Mouse (Mus musculus): ENCODE measurements at regions not wholly inside any gene's neighbourhood (a gene's known extent, or its start where the extent isn't known, plus 50 kb on each side); places are given as distances from the start of the nearest gene placed in this dataset.

DNA sequence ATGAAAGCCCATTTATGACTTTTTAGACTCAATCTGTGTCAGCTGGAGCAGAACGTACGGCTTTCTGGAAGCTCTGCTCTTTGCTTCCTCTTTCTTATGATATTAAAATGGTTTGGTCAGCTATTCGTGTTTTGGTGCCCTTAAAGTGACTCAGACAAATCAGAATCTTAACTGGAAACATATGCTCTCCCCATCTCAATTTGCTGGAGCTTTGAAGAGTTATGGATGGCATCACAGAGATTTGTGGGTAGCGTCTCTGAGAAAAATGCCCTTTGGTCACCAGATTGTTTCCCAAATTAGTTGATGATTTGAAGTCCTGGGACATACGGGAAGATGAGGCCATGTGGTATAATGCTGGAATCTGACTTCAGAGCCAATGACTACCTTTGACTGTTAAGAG is 394.0 kb downstream of the Ttll7 start:
- WGBS: 78% methylated on average over 5 of the region's 5 CpGs
- no peak for TF ChIP-seq EP300 (IDR thresholded peaks at IDR 0.05)
- TF ChIP-seq CTCF (IDR thresholded peaks at IDR 0.05): no peak

GRCm38 (mm10) chr3:147249466-147249865 is 397.3 kb downstream of the Ttll7 start:
- H3K4me1 ChIP-seq (ENCODE audit: insufficient read depth, low read depth, low read length): no peaks in the 10 kb centered on the region
- H3K9ac ChIP-seq (replicated peaks; ENCODE audit: low read depth): no peak overlapping the region
- no peaks in the 10 kb centered on the region for H3K27me3 ChIP-seq (replicated peaks; ENCODE audit: insufficient read depth, low read length)
- no peak for ATAC-seq
- 78% methylated on average over 1 of the region's 1 CpGs for WGBS
- no peak for DNase-seq (ENCODE audit: low spot score)
- no peaks in the 10 kb centered on the region for H3K36me3 ChIP-seq (ENCODE audit: insufficient read depth, low read length)
- no peak overlapping the region for H3K4me2 ChIP-seq (replicated peaks; ENCODE audit: low read depth, low read length)
- H3K4me3 ChIP-seq (ENCODE audit: low read depth, low read length): no peak overlapping the region
- no peak for TF ChIP-seq CTCF (IDR thresholded peaks at IDR 0.05)
- no peak for TF ChIP-seq EP300 (IDR thresholded peaks at IDR 0.05)
- H3K27ac ChIP-seq (ENCODE audit: low read length): no peak overlapping the region
- H3K9me3 ChIP-seq (ENCODE audit: low read length): no peaks in the 10 kb centered on the region

More for the DNA sequence above, 394.0 kb downstream of the Ttll7 start:
- DNase-seq (ENCODE audit: low spot score) (no peak), ATAC-seq (no peak)
- no peaks in the 10 kb centered on the region for H3K4me1 ChIP-seq (ENCODE audit: insufficient read depth, low read depth, low read length)
- no peak overlapping the region for H3K9ac ChIP-seq (replicated peaks; ENCODE audit: low read depth)
- H3K27me3 ChIP-seq (replicated peaks; ENCODE audit: insufficient read depth, low read length): no peaks in the 10 kb centered on the region
- H3K36me3 ChIP-seq (ENCODE audit: insufficient read depth, low read length): no peaks in the 10 kb centered on the region
- no peak overlapping the region for H3K4me3 ChIP-seq (ENCODE audit: low read depth, low read length)
- no peak overlapping the region for H3K27ac ChIP-seq (ENCODE audit: low read length)
- H3K4me2 ChIP-seq (replicated peaks; ENCODE audit: low read depth, low read length): no peak overlapping the region
- no peaks in the 10 kb centered on the region for H3K9me3 ChIP-seq (ENCODE audit: low read length)

- no peak for DNase-seq (ENCODE audit: low spot score)
- Histone ChIP-seq H3K4me1 (ENCODE audit: insufficient read depth, low read depth, low read length) (no peaks in the 10 kb centered on the region), H3K27me3 (replicated peaks; ENCODE audit: insufficient read depth, low read length) (no peaks in the 10 kb centered on the region), H3K36me3 (ENCODE audit: insufficient read depth, low read length) (no peaks in the 10 kb centered on the region), H3K4me2 (replicated peaks; ENCODE audit: low read depth, low read length) (no peak overlapping the region), H3K4me3 (ENCODE audit: low read depth, low read length) (no peak overlapping the region), H3K9ac (replicated peaks; ENCODE audit: low read depth) (no peak overlapping the region), H3K27ac (ENCODE audit: low read length) (no peak overlapping the region), H3K9me3 (ENCODE audit: low read length) (no peaks in the 10 kb centered on the region)
- TF ChIP-seq EP300 (IDR thresholded peaks at IDR 0.05): no peak
- no peak for TF ChIP-seq CTCF (IDR thresholded peaks at IDR 0.05)
- WGBS: 86% methylated on average over 2 of the region's 2 CpGs
- no peak for ATAC-seq
Observed at GRCm38 (mm10) chr3:147249906-147250305, 397.7 kb downstream of the Ttll7 start.

DNA sequence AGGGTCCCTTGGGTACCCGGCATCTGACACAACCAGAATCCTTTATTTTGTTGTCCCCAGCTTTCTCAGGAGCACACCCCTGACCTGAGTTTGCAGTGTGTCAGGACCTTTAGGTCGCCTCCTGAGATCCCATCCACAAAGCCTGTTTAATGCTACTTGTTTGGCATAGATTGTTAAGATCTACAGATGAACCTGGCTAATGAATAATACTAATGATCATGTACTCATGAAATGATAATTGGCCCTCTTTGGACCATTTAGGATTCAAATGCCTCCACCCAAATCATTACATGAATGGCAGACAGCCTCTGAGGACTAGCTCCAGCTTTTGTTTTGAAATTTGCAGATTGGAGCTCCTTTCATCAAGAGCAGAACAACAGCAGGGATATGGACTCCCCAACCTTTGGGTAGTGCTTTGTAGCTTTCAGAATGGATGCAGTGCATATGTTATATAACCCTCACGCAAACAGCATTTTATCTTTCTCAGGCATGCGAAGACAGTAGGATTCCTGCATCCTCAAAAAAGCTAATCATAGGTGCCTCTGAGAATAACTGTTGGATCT is 400.1 kb downstream of the Ttll7 start:
- TF ChIP-seq EP300 (IDR thresholded peaks at IDR 0.05): no peak
- TF ChIP-seq CTCF (IDR thresholded peaks at IDR 0.05): no peak
- Histone ChIP-seq H3K4me1 (ENCODE audit: insufficient read depth, low read depth, low read length) (no peaks in the 10 kb centered on the region), H3K27me3 (replicated peaks; ENCODE audit: insufficient read depth, low read length) (no peaks in the 10 kb centered on the region), H3K27ac (ENCODE audit: low read length) (no peak overlapping the region), H3K4me3 (ENCODE audit: low read depth, low read length) (no peak overlapping the region), H3K9ac (replicated peaks; ENCODE audit: low read depth) (no peak overlapping the region), H3K36me3 (ENCODE audit: insufficient read depth, low read length) (no peaks in the 10 kb centered on the region), H3K4me2 (replicated peaks; ENCODE audit: low read depth, low read length) (no peak overlapping the region), H3K9me3 (ENCODE audit: low read length) (no peaks in the 10 kb centered on the region)
- ATAC-seq: no peak
- 82% methylated on average over 4 of the region's 4 CpGs for WGBS
- no peak for DNase-seq (ENCODE audit: low spot score)

DNA sequence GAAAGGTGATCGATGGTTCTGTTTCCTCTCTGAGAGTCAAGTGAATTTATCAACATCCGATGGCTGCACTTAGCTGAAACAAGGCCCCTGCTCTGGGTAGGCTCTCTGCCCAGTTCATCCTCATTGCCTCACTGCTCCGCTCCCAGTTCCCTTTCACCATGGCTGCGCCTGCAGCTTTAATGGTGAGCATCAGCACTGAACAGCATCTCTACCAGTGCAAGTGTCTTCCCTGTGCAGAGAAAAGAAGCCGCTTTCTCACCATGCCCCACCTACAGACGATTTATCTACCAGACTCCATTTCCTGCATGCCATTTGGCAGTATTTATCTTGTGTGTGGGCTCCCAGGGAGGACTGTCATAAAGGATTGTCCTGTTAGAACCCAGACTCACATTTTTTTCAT is 400.6 kb downstream of the Ttll7 start:
- no peak overlapping the region for H3K4me2 ChIP-seq (replicated peaks; ENCODE audit: low read depth, low read length)
- no peaks in the 10 kb centered on the region for H3K4me1 ChIP-seq (ENCODE audit: insufficient read depth, low read depth, low read length)
- no peak for DNase-seq (ENCODE audit: low spot score)
- H3K27me3 ChIP-seq (replicated peaks; ENCODE audit: insufficient read depth, low read length): no peaks in the 10 kb centered on the region
- H3K4me3 ChIP-seq (ENCODE audit: low read depth, low read length): no peak overlapping the region
- no peak for ATAC-seq
- H3K36me3 ChIP-seq (ENCODE audit: insufficient read depth, low read length): no peaks in the 10 kb centered on the region
- no peak overlapping the region for H3K27ac ChIP-seq (ENCODE audit: low read length)
- TF ChIP-seq EP300 (IDR thresholded peaks at IDR 0.05) (no peak), CTCF (IDR thresholded peaks at IDR 0.05) (no peak)
- 60% methylated on average over 6 of the region's 6 CpGs for WGBS
- no peak overlapping the region for H3K9ac ChIP-seq (replicated peaks; ENCODE audit: low read depth)
- H3K9me3 ChIP-seq (ENCODE audit: low read length): no peaks in the 10 kb centered on the region

- TF ChIP-seq CTCF (IDR thresholded peaks at IDR 0.05): no peak
- no peak for TF ChIP-seq EP300 (IDR thresholded peaks at IDR 0.05)
Observed at GRCm38 (mm10) chr3:147254454-147254853, 402.3 kb downstream of the Ttll7 start.

More at GRCm38 (mm10) chr3:147254454-147254853, 402.3 kb downstream of the Ttll7 start:
- Histone ChIP-seq H3K4me1 (ENCODE audit: insufficient read depth, low read depth, low read length) (no peaks in the 10 kb centered on the region), H3K27ac (ENCODE audit: low read length) (no peak overlapping the region), H3K36me3 (ENCODE audit: insufficient read depth, low read length) (no peaks in the 10 kb centered on the region), H3K4me3 (ENCODE audit: low read depth, low read length) (no peak overlapping the region), H3K9ac (replicated peaks; ENCODE audit: low read depth) (no peak overlapping the region), H3K27me3 (replicated peaks; ENCODE audit: insufficient read depth, low read length) (no peaks in the 10 kb centered on the region), H3K4me2 (replicated peaks; ENCODE audit: low read depth, low read length) (no peak overlapping the region), H3K9me3 (ENCODE audit: low read length) (no peaks in the 10 kb centered on the region)
- DNase-seq (ENCODE audit: low spot score) (no peak), ATAC-seq (0 out of 2 replicates have a peak, but pooled peaks have one; percentile 11)
- WGBS: 58% methylated on average over 5 of the region's 5 CpGs
